Mouse (Mus musculus) retina, embryonic 14.5 days (tissue): ENCODE data around the gene Bahcc1.

Experiments used
- DNase-seq: peaks from one replicate; pipeline ENCODE4 v3.0.0-alpha.2; 2015; ENCODE audit warnings: low spot score

The Bahcc1 gene

GRCm38 (mm10) chr11:120297767-120298166 lies 65.0 kb downstream of the Bahcc1 start:
- DNase-seq: no peak

- DNase-seq: no peak
These were observed 65.8 kb downstream of the Bahcc1 start for GRCm38 (mm10) chr11:120298441-120299141.

GRCm38 (mm10) chr11:120299484-120299883 lies 66.7 kb downstream of the Bahcc1 start:
- no peak for DNase-seq

- no peak for DNase-seq
These were observed 70.4 kb downstream of the Bahcc1 start for GRCm38 (mm10) chr11:120303119-120303518.

GRCm38 (mm10) chr11:120303559-120304349 lies 71.0 kb downstream of the Bahcc1 start:
- no peak for DNase-seq

GRCm38 (mm10) chr11:120304350-120304694 lies 71.6 kb downstream of the Bahcc1 start:
- DNase-seq: no peak

- peak; percentile 99 for DNase-seq
These were observed 72.3 kb downstream of the Bahcc1 start for GRCm38 (mm10) chr11:120304886-120305534.

- DNase-seq: no peak
These were observed 73.0 kb downstream of the Bahcc1 start for GRCm38 (mm10) chr11:120305535-120306365.

GRCm38 (mm10) chr11:120306366-120307131 lies 73.8 kb downstream of the Bahcc1 start:
- no peak for DNase-seq

GRCm38 (mm10) chr11:120307132-120307413 lies 74.3 kb downstream of the Bahcc1 start:
- no peak for DNase-seq

- DNase-seq: peak; percentile 98
These were observed 75.1 kb downstream of the Bahcc1 start for GRCm38 (mm10) chr11:120307566-120308430.

- DNase-seq: peak; percentile 2
These were observed 75.9 kb downstream of the Bahcc1 start for GRCm38 (mm10) chr11:120308441-120309320.

GRCm38 (mm10) chr11:120310813-120311312 lies 78.1 kb downstream of the Bahcc1 start:
- peak; percentile 98 for DNase-seq

- no peak for DNase-seq
These were observed 78.8 kb downstream of the Bahcc1 start for GRCm38 (mm10) chr11:120311561-120311960.

- DNase-seq: no peak
These were observed 79.3 kb downstream of the Bahcc1 start for GRCm38 (mm10) chr11:120312069-120312468.

- DNase-seq: no peak
These were observed 81.3 kb downstream of the Bahcc1 start for GRCm38 (mm10) chr11:120313906-120314685.

- no peak for DNase-seq
These were observed 82.1 kb downstream of the Bahcc1 start for GRCm38 (mm10) chr11:120314721-120315415.

GRCm38 (mm10) chr11:120315416-120315761 lies 82.6 kb downstream of the Bahcc1 start:
- DNase-seq: no peak
